Mouse (Mus musculus): Measurements from ENCODE around the gene Ngb. TPM values are rescaled to one million over a fixed set of nuclear protein-coding genes. Genes with fewer than 3 reads are reported as not detected.

Gene Ngb
- polyA plus RNA-seq, 1 experiment from 2014 or later, result 6.2 TPM

Other genes starting within 250 kb of the Ngb start
- 94.3 and 98.5 TPM in 2 replicates for gene Irf2bpl, start 217.7 kb downstream of the Ngb start, polyA plus RNA-seq (2015; fragmentation: Nextera tagmentation; extraction: Ambion mirVana)
- gene Cipc, start 155.5 kb downstream of the Ngb start, polyA plus RNA-seq (2015; fragmentation: Nextera tagmentation; extraction: Ambion mirVana), result 55.0 and 56.0 TPM in 2 replicates
- 17.8 and 21.8 TPM in 2 replicates for gene Zdhhc22, start 112.1 kb downstream of the Ngb start, polyA plus RNA-seq (2015; fragmentation: Nextera tagmentation; extraction: Ambion mirVana)
- gene Tmem63c, start 81.2 kb downstream of the Ngb start, polyA plus RNA-seq (2015; fragmentation: Nextera tagmentation; extraction: Ambion mirVana), result 11.1 and 12.7 TPM in 2 replicates
- gene Gstz1, start 44.6 kb upstream of the Ngb start, polyA plus RNA-seq (2015; fragmentation: Nextera tagmentation; extraction: Ambion mirVana), result 26.9 and 28.9 TPM in 2 replicates
- 15.8 and 17.1 TPM in 2 replicates for gene Pomt2, start 45.4 kb upstream of the Ngb start, polyA plus RNA-seq (2015; fragmentation: Nextera tagmentation; extraction: Ambion mirVana)
- 1.7 and 2.8 TPM in 2 replicates for gene Samd15, start 97.2 kb upstream of the Ngb start, polyA plus RNA-seq (2015; fragmentation: Nextera tagmentation; extraction: Ambion mirVana)
- 4.8 and 5.4 TPM in 2 replicates for gene Tmed8, start 97.9 kb upstream of the Ngb start, polyA plus RNA-seq (2015; fragmentation: Nextera tagmentation; extraction: Ambion mirVana)
- 1.6 and 1.7 TPM in 2 replicates for gene Noxred1, start 136.2 kb upstream of the Ngb start, polyA plus RNA-seq (2015; fragmentation: Nextera tagmentation; extraction: Ambion mirVana)
- 61.5 and 64.2 TPM in 2 replicates for gene Vipas39, start 163.7 kb upstream of the Ngb start, polyA plus RNA-seq (2015; fragmentation: Nextera tagmentation; extraction: Ambion mirVana)
- 217 and 222 TPM in 2 replicates for gene Ahsa1, start 163.9 kb upstream of the Ngb start, polyA plus RNA-seq (2015; fragmentation: Nextera tagmentation; extraction: Ambion mirVana)
- 1.4 and 1.8 TPM in 2 replicates for gene Ism2, start 197.2 kb upstream of the Ngb start, polyA plus RNA-seq (2015; fragmentation: Nextera tagmentation; extraction: Ambion mirVana)

Measured in midbrain, embryonic 15.5 days (tissue).